10 mouse cellular contexts compared by ENCODE assay signal in the genomic region with DNA sequence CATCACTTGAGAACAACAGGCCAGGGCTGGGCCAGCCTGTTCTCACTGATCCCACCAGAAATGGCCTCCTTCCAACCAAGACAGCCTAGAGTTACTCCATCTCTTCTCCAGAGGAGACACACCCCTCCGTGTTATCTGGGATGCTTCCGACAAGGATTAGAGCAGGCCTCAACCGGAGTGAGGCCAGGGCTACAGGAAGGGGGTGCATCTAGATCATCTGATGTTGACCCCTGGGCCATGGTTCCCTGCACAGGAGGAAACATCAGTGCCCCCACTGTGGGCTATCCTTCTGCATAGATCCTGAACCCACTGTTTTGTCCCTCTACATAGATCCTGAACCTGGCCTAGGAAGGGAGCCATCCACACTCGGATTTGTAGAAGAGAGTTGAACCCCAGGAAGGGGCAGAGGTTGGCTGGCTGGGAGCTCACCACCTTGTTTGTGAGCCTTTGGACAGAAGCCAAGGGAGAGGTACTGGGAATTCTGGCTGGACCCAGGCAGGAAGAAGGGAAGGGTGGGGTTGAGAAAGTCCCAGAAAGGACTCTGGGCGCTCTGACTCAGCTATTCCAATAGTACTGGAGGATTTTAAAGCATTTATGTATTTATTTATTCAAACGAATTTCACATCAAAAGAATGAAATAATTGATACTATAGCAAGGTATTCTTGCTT.
DNase-seq lines count a peak whose midpoint lies in the region; ATAC-seq lines count a peak whose summit lies in the region.
"Had no signal": no experiment of that assay in that cellular context is flagged by ENCODE, and none has a peak within 500 bp of the region (broad histone marks: within the 10 kb centered on the region; RNA-seq: fewer than 3 reads in every experiment).

No protein-coding gene starts in this region.

- no peak overlapping the region for H3K9ac ChIP-seq in intestine, embryonic 15.5 days
- H3K9ac ChIP-seq in intestine, embryonic 16.5 days (ENCODE audit: low read depth, low read length), result no peak overlapping the region
- H3K9ac ChIP-seq in limb, embryonic 15.5 days, result no peak overlapping the region
- no peak overlapping the region for H3K9ac ChIP-seq in forebrain, embryonic 16.5 days (replicated peaks; ENCODE audit: low read depth, low read length)
- H3K9ac ChIP-seq: liver, embryonic 14.5 days; midbrain, embryonic 12.5 days had no signal

- H3K36me3 ChIP-seq in intestine, embryonic 15.5 days, result peaks cover 18% of the 10 kb centered on the region
- peaks cover 14% of the 10 kb centered on the region for H3K36me3 ChIP-seq in intestine, embryonic 16.5 days (ENCODE audit: control insufficient read depth, insufficient read depth, low read length)
- peaks cover 69% of the 10 kb centered on the region for H3K36me3 ChIP-seq in limb, embryonic 15.5 days
- no peaks in the 10 kb centered on the region; the same call in 1 of the 2 replicates for H3K36me3 ChIP-seq in forebrain, embryonic 16.5 days (ENCODE audit: control insufficient read depth, insufficient read depth)

- no peaks in the 10 kb centered on the region for H3K27me3 ChIP-seq in intestine, embryonic 15.5 days (replicated peaks)
- H3K27me3 ChIP-seq in intestine, embryonic 16.5 days (replicated peaks; ENCODE audit: control insufficient read depth, insufficient read depth, low read length), result no peaks in the 10 kb centered on the region
- H3K27me3 ChIP-seq in limb, embryonic 15.5 days, result no peaks in the 10 kb centered on the region
- no peaks in the 10 kb centered on the region for H3K27me3 ChIP-seq in forebrain, embryonic 16.5 days (replicated peaks; ENCODE audit: control insufficient read depth, insufficient read depth, low read length)
- H3K27me3 ChIP-seq: midbrain, embryonic 12.5 days had no signal

- H3K4me2 ChIP-seq in intestine, embryonic 15.5 days (replicated peaks), result no peak overlapping the region
- no peak overlapping the region for H3K4me2 ChIP-seq in intestine, embryonic 16.5 days (ENCODE audit: low read depth, low read length)
- H3K4me2 ChIP-seq in limb, embryonic 15.5 days, result no peak overlapping the region
- H3K4me2 ChIP-seq in forebrain, embryonic 16.5 days (ENCODE audit: low read length), result no peak overlapping the region
- H3K4me2 ChIP-seq: midbrain, embryonic 12.5 days had no signal

- 0 out of 2 replicates have a peak, but pooled peaks have one; percentile 6 for ATAC-seq in intestine, embryonic 15.5 days
- ATAC-seq in intestine, embryonic 16.5 days, result no peak
- ATAC-seq in limb, embryonic 15.5 days (ENCODE audit: insufficient number of reproducible peaks, low FRiP score, low TSS enrichment, low read depth), result no peak
- no peak for ATAC-seq in forebrain, embryonic 16.5 days

- WGBS in intestine, embryonic 15.5 days, result 61% methylated on average over 6 of the region's 6 CpGs
- 54% methylated on average over 6 of the region's 6 CpGs for WGBS in intestine, embryonic 16.5 days
- WGBS in limb, embryonic 15.5 days, result 63% methylated on average over 6 of the region's 6 CpGs
- WGBS in forebrain, embryonic 16.5 days, result 78% methylated on average over 6 of the region's 6 CpGs

- peak; percentile 58 to 68 for DNase-seq in heart, adult 9 months (ENCODE audit: low spot score in 2 of 2)
- DNase-seq in thymus, adult 18-20 months, result no peak
- no peak for DNase-seq in layer of hippocampus, adult 9-10 months (ENCODE audit: low spot score)

- no peaks in the 10 kb centered on the region for H3K9me3 ChIP-seq in intestine, embryonic 15.5 days
- H3K9me3 ChIP-seq in intestine, embryonic 16.5 days (ENCODE audit: control insufficient read depth, low read length), result no peaks in the 10 kb centered on the region
- no peaks in the 10 kb centered on the region for H3K9me3 ChIP-seq in limb, embryonic 15.5 days
- no peaks in the 10 kb centered on the region for H3K9me3 ChIP-seq in forebrain, embryonic 16.5 days (ENCODE audit: control insufficient read depth, low read length)
- H3K9me3 ChIP-seq: midbrain, embryonic 12.5 days had no signal

- H3K4me3 ChIP-seq in intestine, embryonic 15.5 days (replicated peaks), result no peak overlapping the region
- H3K4me3 ChIP-seq in intestine, embryonic 16.5 days (ENCODE audit: low read length), result no peak overlapping the region
- no peak overlapping the region for H3K4me3 ChIP-seq in brown adipose tissue, adult 24 weeks (ENCODE audit: insufficient read depth, low read depth, low read length)
- no peak overlapping the region for H3K4me3 ChIP-seq in limb, embryonic 15.5 days
- H3K4me3 ChIP-seq in forebrain, embryonic 16.5 days (replicated peaks; ENCODE audit: low read length), result no peak overlapping the region
- H3K4me3 ChIP-seq: midbrain, embryonic 12.5 days had no signal

- peak overlapping the region; percentile 17; the same call in 1 of the 2 replicates for H3K27ac ChIP-seq in intestine, embryonic 15.5 days
- no peak overlapping the region for H3K27ac ChIP-seq in intestine, embryonic 16.5 days (ENCODE audit: low read length)
- H3K27ac ChIP-seq in brown adipose tissue, adult 24 weeks (replicated peaks; ENCODE audit: low read depth, low read length), result peak overlapping the region; percentile 1; the same call in 1 of the 2 replicates
- peak overlapping the region; percentile 77 for H3K27ac ChIP-seq in limb, embryonic 15.5 days
- no peak overlapping the region for H3K27ac ChIP-seq in forebrain, embryonic 16.5 days (ENCODE audit: low read length)
- H3K27ac ChIP-seq: liver, embryonic 14.5 days; midbrain, embryonic 12.5 days had no signal

- peaks cover 30% of the 10 kb centered on the region for H3K4me1 ChIP-seq in intestine, embryonic 15.5 days (replicated peaks)
- H3K4me1 ChIP-seq in intestine, embryonic 16.5 days (ENCODE audit: control insufficient read depth, insufficient read depth, low read length), result peaks cover 23% of the 10 kb centered on the region
- peaks cover 21% of the 10 kb centered on the region for H3K4me1 ChIP-seq in brown adipose tissue, adult 24 weeks (ENCODE audit: control insufficient read depth, insufficient read depth, insufficient read length, low read length)
- peaks cover 56% of the 10 kb centered on the region for H3K4me1 ChIP-seq in limb, embryonic 15.5 days
- no peaks in the 10 kb centered on the region for H3K4me1 ChIP-seq in forebrain, embryonic 16.5 days (replicated peaks; ENCODE audit: control insufficient read depth, insufficient read depth, low read length)

Comparison
In these comparisons a context has a peak if more than half of its experiments do, and no peak if none do; other contexts are left out.
1. H3K27ac ChIP-seq: peak in intestine, embryonic 15.5 days (single experiment), brown adipose tissue, adult 24 weeks (single experiment) and limb, embryonic 15.5 days (single experiment); none in intestine, embryonic 16.5 days (single experiment) and forebrain, embryonic 16.5 days (single experiment).
2. DNase-seq: peak in heart, adult 9 months (2 of 2); none in thymus, adult 18-20 months (0 of 2) and layer of hippocampus, adult 9-10 months (single experiment).